Mouse (Mus musculus): ENCODE data around the gene Tex16. TPM values are rescaled to one million over a fixed set of nuclear protein-coding genes. Genes with fewer than 3 reads are reported as not detected.

Gene Tex16
- 1.3 and 1.8 TPM in 2 replicates for polyA plus RNA-seq (2015; fragmentation: Nextera tagmentation; extraction: Ambion mirVana)

DNA sequence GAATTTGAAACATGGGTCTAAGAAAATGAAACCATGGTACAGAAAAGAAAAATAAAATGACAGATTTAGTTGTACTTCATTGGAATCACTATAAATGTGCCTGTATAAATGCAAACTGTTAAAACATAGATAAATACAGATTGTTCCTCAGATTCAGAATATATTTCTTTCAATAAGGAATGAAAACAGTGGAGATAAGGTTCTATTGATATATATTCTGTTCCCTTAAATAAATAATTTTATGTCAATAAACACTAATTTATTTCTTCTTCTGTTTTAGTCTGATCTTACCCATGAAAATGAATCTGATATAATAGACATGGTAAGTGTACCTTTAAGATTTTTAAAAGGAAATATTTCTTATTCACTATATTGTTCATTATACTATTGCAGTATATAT is at the start of gene Tex16:
Gene Tex16, plus strand, starts transcription at position 301 of the 400 bp plus-strand sequence.
- H3K4me2 ChIP-seq (replicated peaks), result no peak within 1 kb of the TSS
- no peaks in the 10 kb centered on the region for H3K9me3 ChIP-seq (replicated peaks)
- no peaks in the 10 kb centered on the region for H3K4me1 ChIP-seq
- no peak within 1 kb of the TSS for H3K27ac ChIP-seq (replicated peaks)
- H3K36me3 ChIP-seq, result no peaks in the 10 kb centered on the region
- no peak for ATAC-seq (ENCODE audit: insufficient number of reproducible peaks, low FRiP score, low TSS enrichment, low read depth)
- no peak within 1 kb of the TSS for H3K4me3 ChIP-seq (replicated peaks)
- H3K27me3 ChIP-seq, result no peaks in the 10 kb centered on the region
- no peak within 1 kb of the TSS for H3K9ac ChIP-seq

DNA sequence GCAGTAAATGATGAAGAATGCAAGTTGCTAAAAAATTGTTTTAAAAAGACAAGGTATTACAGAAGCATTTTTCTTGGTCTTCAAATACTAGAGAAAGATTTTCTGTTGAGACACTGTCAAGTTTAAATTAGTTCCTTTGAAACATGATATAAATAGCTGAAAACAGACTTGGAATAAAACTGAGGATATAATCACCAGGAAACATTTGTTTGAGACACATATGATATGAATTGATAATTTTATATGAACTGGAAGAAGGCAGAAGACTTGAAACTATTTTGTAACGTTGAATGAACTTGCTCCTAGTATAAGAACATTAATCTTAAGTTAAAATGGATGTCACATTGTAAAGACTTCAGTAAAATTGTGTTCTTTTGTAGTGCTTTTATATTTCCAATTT is 11.1 kb upstream of the Tex16 start:
- WGBS, result 29% methylated on average over 1 of the region's 1 CpGs
- Histone ChIP-seq H3K9me3 (replicated peaks) (no peaks in the 10 kb centered on the region), H3K36me3 (no peaks in the 10 kb centered on the region), H3K27ac (replicated peaks) (no peak overlapping the region), H3K9ac (no peak overlapping the region), H3K4me1 (no peaks in the 10 kb centered on the region), H3K4me2 (replicated peaks) (no peak overlapping the region), H3K4me3 (replicated peaks) (no peak overlapping the region), H3K27me3 (no peaks in the 10 kb centered on the region)
- no peak for ATAC-seq (ENCODE audit: insufficient number of reproducible peaks, low FRiP score, low TSS enrichment, low read depth)

Other genes starting within 250 kb of the Tex16 start
- 1.2 and 1.3 TPM in 2 replicates for gene Gm45194, start 119.6 kb upstream of the Tex16 start, polyA plus RNA-seq (2015; fragmentation: Nextera tagmentation; extraction: Ambion mirVana)
- 0.12 TPM in 1 of 2 replicates, not detected in the other for gene 4933403O08Rik, start 228.0 kb downstream of the Tex16 start, polyA plus RNA-seq (2015; fragmentation: Nextera tagmentation; extraction: Ambion mirVana)